Mouse (Mus musculus): ENCODE measurements around the gene Gm10638. TPM values are rescaled to one million over a fixed set of nuclear protein-coding genes. Genes with fewer than 3 reads are reported as not detected.

Gene Gm10638
- polyA plus RNA-seq, 1 experiment from 2014 or later = 1.1 TPM

DNA sequence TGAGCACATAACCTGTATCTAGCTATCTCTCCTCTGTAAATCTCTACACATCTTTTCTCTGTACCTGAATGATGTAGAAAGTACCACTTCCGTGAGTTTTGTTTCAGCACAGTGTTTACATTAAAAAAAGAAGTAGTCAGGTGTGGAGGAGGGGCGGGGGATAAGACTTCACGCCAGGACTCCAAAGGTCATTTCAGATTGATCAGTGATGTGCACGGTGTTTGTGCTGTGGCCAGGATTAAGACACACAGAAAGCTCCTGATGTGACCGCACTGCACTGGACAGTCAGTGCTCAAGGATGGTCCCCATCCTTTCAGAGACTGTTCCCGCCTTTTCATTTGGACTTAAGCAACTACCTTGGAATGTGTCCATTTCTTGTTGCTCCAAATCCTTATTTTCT is 15.2 kb downstream of the Gm10638 start:
- H3K9me3 ChIP-seq (replicated peaks) = no peaks in the 10 kb centered on the region
- 67% methylated on average over 6 of the region's 6 CpGs for WGBS (ENCODE audit: insufficient replicate concordance)
- peaks cover 45% of the 10 kb centered on the region for H3K4me1 ChIP-seq (replicated peaks)
- H3K9ac ChIP-seq = no peak overlapping the region
- H3K27ac ChIP-seq = no peak overlapping the region
- no peak for ATAC-seq (ENCODE audit: low read depth)
- no peak overlapping the region for H3K4me2 ChIP-seq
- no peak for DNase-seq
- no peak overlapping the region for H3K4me3 ChIP-seq (replicated peaks)
- H3K27me3 ChIP-seq = peaks cover 34% of the 10 kb centered on the region
- H3K36me3 ChIP-seq = no peaks in the 10 kb centered on the region

- 69% methylated on average over 5 of the region's 5 CpGs for WGBS (ENCODE audit: insufficient replicate concordance)
- Histone ChIP-seq H3K4me1 (replicated peaks) (peaks cover 47% of the 10 kb centered on the region), H3K36me3 (no peaks in the 10 kb centered on the region)
Observed at GRCm38 (mm10) chr8:86762806-86763205, 17.3 kb downstream of the Gm10638 start.

GRCm38 (mm10) chr8:86765155-86765554 is 19.7 kb downstream of the Gm10638 start:
- DNase-seq = peak; percentile 58
- 43% methylated on average over 10 of the region's 10 CpGs for WGBS (ENCODE audit: insufficient replicate concordance)

More at GRCm38 (mm10) chr8:86762806-86763205, 17.3 kb downstream of the Gm10638 start:
- Histone ChIP-seq H3K4me2 (no peak overlapping the region), H3K27ac (no peak overlapping the region), H3K9ac (no peak overlapping the region), H3K9me3 (replicated peaks) (no peaks in the 10 kb centered on the region), H3K27me3 (peaks cover 32% of the 10 kb centered on the region), H3K4me3 (replicated peaks) (no peak overlapping the region)
- ATAC-seq (ENCODE audit: low read depth) (no peak), DNase-seq (no peak)

GRCm38 (mm10) chr8:86765669-86766068 is 20.2 kb downstream of the Gm10638 start:
- Histone ChIP-seq H3K27ac (no peak overlapping the region), H3K4me3 (replicated peaks) (no peak overlapping the region), H3K4me2 (peak overlapping the region; percentile 32), H3K36me3 (no peaks in the 10 kb centered on the region), H3K9me3 (replicated peaks) (no peaks in the 10 kb centered on the region), H3K9ac (no peak overlapping the region), H3K4me1 (replicated peaks) (peaks cover 23% of the 10 kb centered on the region), H3K27me3 (peaks cover 27% of the 10 kb centered on the region)
- WGBS (ENCODE audit: insufficient replicate concordance) = 81% methylated on average over 8 of the region's 8 CpGs
- ATAC-seq (ENCODE audit: low read depth) (no peak), DNase-seq (no peak)

More at GRCm38 (mm10) chr8:86765155-86765554, 19.7 kb downstream of the Gm10638 start:
- Histone ChIP-seq H3K4me2 (peak overlapping the region; percentile 32), H3K9ac (no peak overlapping the region), H3K27me3 (peaks cover 27% of the 10 kb centered on the region), H3K4me1 (replicated peaks) (peaks cover 24% of the 10 kb centered on the region), H3K27ac (no peak overlapping the region), H3K4me3 (replicated peaks) (no peak overlapping the region), H3K9me3 (replicated peaks) (no peaks in the 10 kb centered on the region), H3K36me3 (no peaks in the 10 kb centered on the region)
- peak; percentile 90 for ATAC-seq (ENCODE audit: low read depth)

GRCm38 (mm10) chr8:86766548-86767211 is 21.2 kb downstream of the Gm10638 start:
- WGBS (ENCODE audit: insufficient replicate concordance) = 82% methylated on average over 9 of the region's 9 CpGs
- Histone ChIP-seq H3K4me1 (replicated peaks) (peaks cover 23% of the 10 kb centered on the region), H3K27me3 (peaks cover 32% of the 10 kb centered on the region), H3K9ac (no peak overlapping the region), H3K4me3 (replicated peaks) (no peak overlapping the region), H3K27ac (no peak overlapping the region), H3K36me3 (no peaks in the 10 kb centered on the region), H3K4me2 (no peak overlapping the region), H3K9me3 (replicated peaks) (no peaks in the 10 kb centered on the region)
- DNase-seq = no peak
- no peak for ATAC-seq (ENCODE audit: low read depth)

DNA sequence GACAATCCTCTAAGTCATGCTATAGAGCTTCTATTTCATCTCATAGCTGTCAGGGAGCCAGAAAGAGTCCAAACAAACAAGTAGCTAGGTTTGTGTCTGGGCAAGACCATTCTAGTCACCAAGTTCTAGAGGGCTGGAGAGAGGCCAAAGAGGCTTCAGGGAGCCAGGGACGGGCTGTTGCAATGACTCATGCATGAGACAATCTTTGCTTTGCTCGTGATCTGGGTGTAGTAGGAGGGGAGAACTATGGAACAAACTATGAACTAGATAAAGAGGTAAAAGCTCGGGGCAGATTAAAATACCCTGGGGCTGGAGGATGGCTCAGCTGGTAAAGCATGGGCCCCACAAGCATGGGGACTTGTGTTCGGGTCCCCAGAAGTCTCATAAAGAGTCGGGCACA is 23.0 kb downstream of the Gm10638 start:
- H3K9ac ChIP-seq = no peak overlapping the region
- peaks cover 23% of the 10 kb centered on the region for H3K4me1 ChIP-seq (replicated peaks)
- H3K4me2 ChIP-seq = no peak overlapping the region
- no peaks in the 10 kb centered on the region for H3K36me3 ChIP-seq
- H3K4me3 ChIP-seq (replicated peaks) = no peak overlapping the region
- no peak overlapping the region for H3K27ac ChIP-seq
- H3K9me3 ChIP-seq (replicated peaks) = no peaks in the 10 kb centered on the region
- ATAC-seq (ENCODE audit: low read depth) = no peak
- peaks cover 19% of the 10 kb centered on the region for H3K27me3 ChIP-seq
- WGBS (ENCODE audit: insufficient replicate concordance) = 54% methylated on average over 5 of the region's 5 CpGs
- DNase-seq = no peak

GRCm38 (mm10) chr8:86769945-86770715 is 24.6 kb downstream of the Gm10638 start:
- peaks cover 16% of the 10 kb centered on the region for H3K4me1 ChIP-seq (replicated peaks)
- peaks cover 14% of the 10 kb centered on the region for H3K27me3 ChIP-seq
- H3K36me3 ChIP-seq = no peaks in the 10 kb centered on the region
- ATAC-seq (ENCODE audit: low read depth) (no peak), DNase-seq (no peak)
- no peaks in the 10 kb centered on the region for H3K9me3 ChIP-seq (replicated peaks)
- WGBS (ENCODE audit: insufficient replicate concordance) = 61% methylated on average over 1 of the region's 1 CpGs
- no peak overlapping the region for H3K27ac ChIP-seq
- no peak overlapping the region for H3K4me3 ChIP-seq (replicated peaks)
- no peak overlapping the region for H3K4me2 ChIP-seq
- no peak overlapping the region for H3K9ac ChIP-seq

DNA sequence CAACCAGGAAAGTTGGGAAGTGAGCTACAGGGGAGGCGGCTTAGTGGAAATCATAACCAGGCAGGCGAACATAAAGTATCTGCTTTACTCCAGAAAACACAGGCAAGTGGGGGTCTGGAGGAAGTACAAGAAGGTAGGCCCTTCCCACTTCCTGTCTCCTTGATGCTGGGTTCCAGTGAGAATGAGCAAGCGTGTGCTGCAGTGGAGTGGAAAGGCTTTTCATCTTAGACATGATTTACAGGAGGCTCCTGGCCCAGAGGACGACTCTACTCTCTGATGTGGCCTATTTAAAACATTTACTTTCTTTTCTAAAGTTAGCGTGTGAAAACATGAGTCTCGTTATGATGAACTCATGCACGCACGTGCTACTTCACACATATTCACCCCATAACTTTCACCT is 33.7 kb downstream of the Gm10638 start:
- no peaks in the 10 kb centered on the region for H3K27me3 ChIP-seq
- H3K4me2 ChIP-seq = no peak overlapping the region
- no peaks in the 10 kb centered on the region for H3K36me3 ChIP-seq
- ATAC-seq (ENCODE audit: low read depth) = no peak
- H3K4me1 ChIP-seq (replicated peaks) = no peaks in the 10 kb centered on the region
- no peak overlapping the region for H3K9ac ChIP-seq
- DNase-seq = no peak
- H3K27ac ChIP-seq = no peak overlapping the region
- 70% methylated on average over 8 of the region's 8 CpGs for WGBS (ENCODE audit: insufficient replicate concordance)
- no peaks in the 10 kb centered on the region for H3K9me3 ChIP-seq (replicated peaks)
- H3K4me3 ChIP-seq (replicated peaks) = no peak overlapping the region

DNA sequence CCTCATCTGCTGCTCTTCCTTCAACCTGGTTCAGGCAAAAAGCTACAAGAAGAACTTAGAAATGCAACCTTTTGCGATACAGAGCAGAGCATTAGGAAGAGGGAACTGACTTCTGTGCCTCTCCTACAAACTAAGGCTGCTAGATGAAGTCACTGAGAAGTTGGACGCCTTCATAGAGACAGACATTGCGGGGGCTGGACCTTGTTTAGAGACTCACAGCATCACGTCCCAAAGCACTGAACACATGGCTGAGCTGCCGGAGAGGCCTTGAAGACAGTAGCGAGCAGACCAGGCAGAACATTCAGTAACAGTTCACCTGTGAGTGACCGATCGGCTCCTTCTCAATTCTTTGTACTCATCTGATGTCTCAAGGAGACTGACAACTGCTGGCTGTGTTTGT is 35.6 kb downstream of the Gm10638 start:
- no peak overlapping the region for H3K27ac ChIP-seq
- no peaks in the 10 kb centered on the region for H3K9me3 ChIP-seq (replicated peaks)
- H3K4me2 ChIP-seq = no peak overlapping the region
- H3K9ac ChIP-seq = no peak overlapping the region
- H3K4me1 ChIP-seq (replicated peaks) = no peaks in the 10 kb centered on the region
- H3K4me3 ChIP-seq (replicated peaks) = no peak overlapping the region
- ATAC-seq (ENCODE audit: low read depth) (no peak), DNase-seq (no peak)
- H3K36me3 ChIP-seq = no peaks in the 10 kb centered on the region
- WGBS (ENCODE audit: insufficient replicate concordance) = 76% methylated on average over 8 of the region's 8 CpGs
- no peaks in the 10 kb centered on the region for H3K27me3 ChIP-seq

DNA sequence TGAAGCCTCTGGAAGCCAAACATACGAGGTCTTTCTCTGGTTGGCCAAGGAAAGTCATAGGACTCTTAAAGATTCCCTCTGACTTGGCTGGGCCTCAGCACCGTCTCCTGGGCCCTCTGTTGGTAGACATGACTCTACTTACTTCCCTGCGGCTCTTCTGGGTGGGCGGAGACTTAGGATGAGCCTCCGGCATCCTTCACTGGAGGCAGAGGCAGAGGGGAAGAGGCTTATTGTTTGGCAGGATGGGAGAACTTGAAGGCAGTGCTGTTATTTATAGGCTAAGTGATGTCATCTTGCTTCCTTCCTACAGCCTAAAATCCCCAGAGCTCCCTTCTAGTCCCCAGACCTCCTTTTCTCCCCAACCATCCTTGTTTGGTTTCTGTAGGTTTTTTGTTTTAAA is 41.0 kb downstream of the Gm10638 start:
- no peaks in the 10 kb centered on the region for H3K36me3 ChIP-seq
- no peak overlapping the region for H3K27ac ChIP-seq
- ATAC-seq (ENCODE audit: low read depth) = no peak
- 24% methylated on average over 5 of the region's 5 CpGs for WGBS (ENCODE audit: insufficient replicate concordance)
- H3K4me3 ChIP-seq (replicated peaks) = no peak overlapping the region
- no peaks in the 10 kb centered on the region for H3K9me3 ChIP-seq (replicated peaks)
- H3K27me3 ChIP-seq = no peaks in the 10 kb centered on the region; the same call in 1 of the 2 replicates
- DNase-seq = no peak
- H3K4me2 ChIP-seq = no peak overlapping the region
- H3K9ac ChIP-seq = no peak overlapping the region
- peaks cover 9% of the 10 kb centered on the region for H3K4me1 ChIP-seq (replicated peaks)

DNA sequence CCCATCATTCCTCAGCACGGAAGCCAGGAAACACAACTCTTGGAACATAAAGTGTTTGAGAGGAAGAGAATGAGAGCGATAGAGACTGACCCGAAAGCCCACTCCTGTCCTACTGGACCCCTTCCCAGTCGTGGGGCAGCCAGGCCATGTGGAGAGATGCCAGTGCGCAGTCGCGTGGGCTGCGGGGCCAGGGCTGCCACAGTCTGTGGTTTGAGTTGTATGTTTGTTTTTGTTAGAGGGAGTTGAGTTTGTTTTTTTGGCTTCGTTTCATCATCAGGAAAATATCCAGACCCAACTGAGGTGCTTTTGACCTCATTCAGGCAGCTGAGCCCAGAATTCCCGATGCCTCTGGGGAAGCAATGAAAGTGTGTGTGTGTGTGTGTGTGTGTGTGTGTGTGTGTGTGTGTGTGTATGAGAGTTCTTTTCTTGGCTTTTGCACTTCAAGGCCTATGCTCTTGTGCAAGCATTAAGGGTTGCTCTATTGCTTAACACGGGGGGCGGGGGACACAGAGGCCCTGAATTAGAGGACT is 42.5 kb downstream of the Gm10638 start:
- Histone ChIP-seq H3K9ac (no peak overlapping the region), H3K9me3 (replicated peaks) (no peaks in the 10 kb centered on the region), H3K4me1 (replicated peaks) (peaks cover 9% of the 10 kb centered on the region), H3K36me3 (no peaks in the 10 kb centered on the region), H3K27me3 (no peaks in the 10 kb centered on the region; the same call in 1 of the 2 replicates), H3K4me3 (replicated peaks) (no peak overlapping the region), H3K4me2 (no peak overlapping the region), H3K27ac (no peak overlapping the region)
- 72% methylated on average over 12 of the region's 12 CpGs for WGBS (ENCODE audit: insufficient replicate concordance)
- DNase-seq = no peak
- ATAC-seq (ENCODE audit: low read depth) = no peak

Data from liver, embryonic 13.5 days (tissue).